Mouse (Mus musculus) kidney, adult 2 months (tissue): ENCODE results near the gene Zfp87.

Source experiments
- CTCF ChIP-seq: fragments of 200-500 bp; conservative IDR thresholded peaks from 2 replicates; pipeline ENCODE4 v1.5.1; 2011; ENCODE audit warnings: low read depth, mild to moderate bottlenecking, control low read depth, low read length, moderate library complexity, mixed read lengths; ENCODE audit not compliant: insufficient read depth, insufficient read length
- POLR2A ChIP-seq: fragments of 200-500 bp; IDR thresholded peaks from one replicate; pipeline ENCODE4 v1.6.1; 2011; ENCODE audit warnings: low read depth, low read length, control low read depth

- TF ChIP-seq POLR2A, result no peak
- no peak for TF ChIP-seq CTCF
Observed at GRCm38 (mm10) chr13:67572591-67573189, 46.7 kb upstream of the Zfp87 start.
